Mouse (Mus musculus): Measurements from ENCODE around the gene Dpp4. TPM values are rescaled to one million over a fixed set of nuclear protein-coding genes. Genes with fewer than 3 reads are reported as not detected.

The Dpp4 gene
- total RNA-seq (2021): 10 to 100 TPM in 1 of 2 experiments, 1 to 10 TPM in 1; 9.5 to 14.5 TPM
- long read RNA-seq, experiment 1, full-length matches to known transcripts: 19 of 22 reads
- long read RNA-seq, experiment 1, partial matches to known transcripts: 1 of 22 reads
- long read RNA-seq, experiment 1, other reads (novel, unspliced or antisense): 2 of 22 reads
- long read RNA-seq, experiment 2, full-length matches to known transcripts: 12 of 16 reads
- long read RNA-seq, experiment 2, partial matches to known transcripts: 1 of 16 reads
- long read RNA-seq, experiment 2, other reads (novel, unspliced or antisense): 3 of 16 reads

GRCm38 (mm10) chr2:62412081-62412821, at the start of gene Dpp4:
TSS of gene Dpp4 (minus strand) at chr2:62412231.
- no peak for DNase-seq

- DNase-seq: no peak
Measured at GRCm38 (mm10) chr2:62460815-62461450, 48.9 kb upstream of the Dpp4 start.

DNA sequence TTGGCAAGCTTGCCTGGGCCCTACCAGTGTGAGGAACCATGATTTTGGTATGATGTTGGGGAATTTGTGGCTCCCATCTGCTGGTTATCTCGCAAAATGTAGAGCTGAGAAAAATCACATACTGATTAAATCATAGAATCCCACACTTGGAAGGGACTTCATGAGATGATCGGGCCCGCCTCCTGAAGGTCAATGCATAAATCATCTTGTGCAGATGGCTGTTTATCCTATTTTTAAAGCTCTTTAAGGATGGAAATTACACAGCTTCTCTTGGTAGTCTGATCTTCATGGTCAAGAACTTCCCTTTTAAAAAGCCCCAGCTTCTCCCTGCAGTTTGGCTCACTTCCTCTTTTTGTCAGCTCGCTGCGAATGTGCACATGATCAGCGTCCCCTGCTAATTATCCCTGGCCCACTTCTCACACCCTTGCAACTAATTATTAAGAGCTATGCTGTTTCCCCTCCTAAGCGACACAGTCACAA, 48.2 kb upstream of the Dpp4 start:
- no peak for DNase-seq

DNA sequence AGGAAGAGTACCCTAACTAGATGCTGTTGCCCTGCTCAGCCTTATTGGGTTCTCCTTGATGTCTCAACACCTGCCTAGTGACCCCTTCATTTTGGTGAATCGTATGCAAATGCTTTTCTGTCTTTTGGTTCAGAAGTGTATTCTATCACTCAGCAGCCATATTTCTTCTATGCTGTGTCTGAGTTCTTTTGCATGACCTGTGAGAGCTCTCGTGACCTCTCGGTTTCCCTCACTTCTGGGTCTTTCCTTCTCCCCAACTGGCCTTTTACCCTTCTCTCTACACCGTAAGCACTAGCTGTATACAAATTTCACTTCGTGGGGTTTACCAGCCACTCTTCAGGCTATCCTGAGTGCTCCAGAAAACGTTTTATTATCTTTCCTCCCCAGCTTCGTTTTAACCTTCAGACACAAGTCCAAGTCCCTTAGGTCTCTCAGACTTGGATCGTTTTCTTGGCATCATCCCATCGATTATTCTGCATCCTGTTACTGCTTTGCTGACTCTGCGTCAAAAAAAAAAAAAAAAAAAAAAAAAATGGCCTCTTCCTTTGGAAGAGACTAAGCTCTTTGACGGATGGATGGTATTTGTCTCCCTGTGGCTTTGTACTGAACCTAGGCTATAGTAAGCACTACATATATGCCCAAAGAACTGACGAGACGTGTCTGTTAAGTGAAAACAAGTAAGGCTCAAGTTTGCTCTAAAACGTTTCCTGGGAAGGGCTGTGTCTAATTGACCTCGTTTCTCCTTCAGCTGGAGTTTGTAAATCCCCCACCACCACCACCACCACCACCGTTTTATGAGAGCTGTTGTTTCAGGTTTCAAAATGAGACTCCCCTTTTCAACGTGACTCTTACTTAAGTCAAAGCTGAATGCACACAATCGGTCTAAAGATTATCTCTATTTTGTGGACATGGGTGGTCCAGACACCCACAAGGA, 47.5 kb upstream of the Dpp4 start:
- no peak for DNase-seq

GRCm38 (mm10) chr2:62458070-62458469, 46.0 kb upstream of the Dpp4 start:
- no peak for DNase-seq

DNA sequence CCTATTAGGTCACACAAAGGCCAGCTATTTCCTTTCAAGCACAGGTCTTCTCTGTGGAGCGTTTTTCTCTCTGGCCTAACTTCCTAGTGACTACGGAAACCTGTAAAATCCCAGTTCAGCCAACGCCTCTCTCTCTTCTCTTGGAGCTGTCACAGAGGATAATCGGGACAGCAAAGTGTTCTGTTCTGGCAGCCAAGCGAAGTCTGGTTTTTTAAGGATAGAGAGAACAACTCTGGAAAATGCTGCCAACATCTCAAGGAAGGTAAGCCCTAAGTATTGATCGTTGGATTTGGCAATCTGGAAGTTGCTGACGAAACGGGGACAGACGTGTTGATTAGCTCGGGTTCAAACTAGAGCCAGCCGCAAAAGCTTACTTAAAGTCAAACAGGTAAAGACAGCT, 43.0 kb upstream of the Dpp4 start:
- no peak for DNase-seq

- no peak for DNase-seq
Measured at GRCm38 (mm10) chr2:62454033-62454432, 42.0 kb upstream of the Dpp4 start.

DNA sequence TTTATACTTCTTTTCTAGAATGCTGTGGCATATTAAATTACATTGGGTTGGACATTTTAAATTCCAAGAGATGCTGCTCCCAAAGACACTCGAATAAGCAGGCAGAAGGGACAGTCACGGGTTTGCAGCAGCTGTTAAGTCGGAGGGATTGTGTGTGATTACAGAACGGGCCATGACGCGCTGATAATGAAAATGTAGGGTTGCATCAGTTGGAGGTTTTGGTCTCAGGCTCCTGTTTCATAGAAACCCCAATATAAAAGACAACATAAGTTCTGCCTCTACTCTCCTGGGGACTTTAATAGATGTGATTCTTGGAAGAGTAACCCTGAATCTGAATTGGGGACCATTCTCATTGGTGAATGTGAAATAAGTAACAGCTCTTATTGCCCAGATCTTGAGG, 38.3 kb upstream of the Dpp4 start:
- no peak for DNase-seq

- no peak for DNase-seq
Measured at GRCm38 (mm10) chr2:62449692-62450346, 37.8 kb upstream of the Dpp4 start.

DNA sequence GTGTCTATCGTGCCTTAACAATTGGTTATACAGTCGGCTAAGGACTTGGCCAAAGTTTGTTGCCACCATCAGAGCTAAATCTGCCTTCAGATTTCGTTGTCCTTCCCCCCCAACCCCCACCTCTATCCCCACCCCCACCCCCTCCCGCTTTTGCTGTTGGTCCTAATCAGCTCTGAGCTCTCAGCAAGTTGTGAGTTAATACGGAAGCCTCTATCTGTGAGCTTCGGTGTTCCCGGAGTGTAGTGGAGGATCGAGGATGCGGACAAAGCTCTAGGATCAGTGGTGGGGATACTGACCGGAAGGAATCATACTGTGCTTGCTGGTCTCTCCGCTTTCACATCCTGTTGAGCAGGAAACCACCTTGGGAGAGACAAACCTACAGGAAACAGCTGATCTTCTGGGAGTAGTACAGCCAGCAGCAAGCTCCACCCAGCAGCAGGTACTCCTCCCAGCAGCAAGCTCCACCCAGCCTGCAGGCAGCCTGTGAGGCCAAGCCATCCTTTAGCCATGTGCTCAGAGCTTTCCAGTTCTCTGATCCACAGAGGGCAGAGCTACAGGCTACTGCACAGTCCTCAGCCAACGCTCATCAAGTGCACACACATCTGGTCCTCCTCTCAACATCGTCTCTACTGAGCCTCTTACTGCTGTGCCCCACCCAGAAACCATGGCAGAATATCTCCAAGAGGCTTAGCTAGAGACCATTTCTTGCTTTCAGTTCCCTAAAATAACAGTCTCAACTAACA, 28.9 kb upstream of the Dpp4 start:
- DNase-seq: peak; percentile 22

GRCm38 (mm10) chr2:62440083-62440482, 28.1 kb upstream of the Dpp4 start:
- no peak for DNase-seq

GRCm38 (mm10) chr2:62431245-62431795, 19.3 kb upstream of the Dpp4 start:
- DNase-seq: no peak

- peak; percentile 26 for DNase-seq
Measured at GRCm38 (mm10) chr2:62425941-62426340, 13.9 kb upstream of the Dpp4 start.

GRCm38 (mm10) chr2:62423343-62423776, 11.3 kb upstream of the Dpp4 start:
- no peak for DNase-seq

- no peak for DNase-seq
Measured at GRCm38 (mm10) chr2:62422515-62423342, 10.7 kb upstream of the Dpp4 start.

GRCm38 (mm10) chr2:62421229-62421628, 9.2 kb upstream of the Dpp4 start:
- DNase-seq: no peak

DNA sequence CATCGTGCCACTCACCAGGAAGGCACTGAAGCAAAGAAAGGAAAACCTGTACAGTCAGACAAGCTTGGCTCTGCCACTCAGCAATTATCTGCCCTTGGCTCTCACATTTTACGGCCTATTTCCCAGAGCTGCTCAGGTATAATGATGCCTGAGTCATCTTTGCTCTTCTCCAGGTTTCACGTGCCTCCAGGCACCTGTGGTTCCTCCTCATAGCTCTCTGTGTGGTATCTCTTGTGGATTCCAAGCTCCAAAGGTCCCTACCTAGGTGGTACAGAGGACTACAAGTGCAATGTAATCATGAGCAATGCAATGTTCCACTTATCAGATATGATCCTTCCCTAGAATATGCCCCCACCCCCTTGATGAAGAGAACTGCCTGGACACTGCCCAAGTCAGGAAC, 8.0 kb upstream of the Dpp4 start:
- no peak for DNase-seq

DNA sequence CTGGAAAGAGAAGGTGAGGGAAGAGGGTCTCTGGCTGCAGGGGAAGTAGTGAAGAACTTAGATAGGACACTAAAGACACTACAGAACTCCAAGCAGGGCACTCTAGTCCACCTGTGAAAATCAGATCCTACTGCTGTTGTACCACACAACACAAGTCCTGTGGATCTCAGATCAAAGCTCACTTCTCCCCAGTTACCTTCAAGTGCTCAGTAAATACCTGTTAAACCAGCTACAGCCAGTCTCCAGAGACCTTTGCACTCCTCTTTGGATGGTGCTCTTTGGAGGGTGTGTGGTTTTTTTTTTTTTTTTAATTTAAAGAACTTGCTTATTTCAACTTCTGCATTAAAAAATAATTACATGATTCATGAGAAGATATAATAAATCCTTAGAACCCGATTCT, 5.2 kb upstream of the Dpp4 start:
- DNase-seq: no peak
